Mouse (Mus musculus): ENCODE data around the gene Hnrnpab. TPM values are rescaled to one million over a fixed set of nuclear protein-coding genes. Genes with fewer than 3 reads are reported as not detected.

The Hnrnpab gene
- 1,082 and 1,177 TPM in 2 replicates for total RNA-seq (2017)

- ATAC-seq (replicated peaks; ENCODE audit: low read depth, poor library complexity, severe bottlenecking) = peak; percentile 86
These were observed at the start of gene Hnrnpab for GRCm38 (mm10) chr11:51606447-51607095. Gene Hnrnpab (minus strand): TSS chr11:51606847.

- ATAC-seq (replicated peaks; ENCODE audit: low read depth, poor library complexity, severe bottlenecking) = no peak
These were observed 48.2 kb upstream of the Hnrnpab start for GRCm38 (mm10) chr11:51654891-51655290.

GRCm38 (mm10) chr11:51653736-51654135 is 47.1 kb upstream of the Hnrnpab start:
- no peak for ATAC-seq (replicated peaks; ENCODE audit: low read depth, poor library complexity, severe bottlenecking)

GRCm38 (mm10) chr11:51652889-51653418 is 46.3 kb upstream of the Hnrnpab start:
- ATAC-seq (replicated peaks; ENCODE audit: low read depth, poor library complexity, severe bottlenecking) = no peak

GRCm38 (mm10) chr11:51650691-51651515 is 44.3 kb upstream of the Hnrnpab start, which contains the start of the genes N4bp3 and D930048N14Rik:
Gene N4bp3 (minus strand): TSS chr11:51650842.
Gene D930048N14Rik (plus strand): TSS chr11:51650954.
- peak; percentile 48 for ATAC-seq (replicated peaks; ENCODE audit: low read depth, poor library complexity, severe bottlenecking)

- 0 out of 2 replicates have a peak, but pooled peaks have one; percentile 10 for ATAC-seq (replicated peaks; ENCODE audit: low read depth, poor library complexity, severe bottlenecking)
These were observed 43.6 kb upstream of the Hnrnpab start for GRCm38 (mm10) chr11:51650261-51650660.

GRCm38 (mm10) chr11:51649889-51650199 is 43.2 kb upstream of the Hnrnpab start:
- peak; percentile 33; the same call in 1 of the 2 replicates for ATAC-seq (replicated peaks; ENCODE audit: low read depth, poor library complexity, severe bottlenecking)

- no peak for ATAC-seq (replicated peaks; ENCODE audit: low read depth, poor library complexity, severe bottlenecking)
These were observed 42.7 kb upstream of the Hnrnpab start for GRCm38 (mm10) chr11:51649111-51649888.

- no peak for ATAC-seq (replicated peaks; ENCODE audit: low read depth, poor library complexity, severe bottlenecking)
These were observed 41.9 kb upstream of the Hnrnpab start for GRCm38 (mm10) chr11:51648566-51648965.

GRCm38 (mm10) chr11:51646751-51647667 is 40.4 kb upstream of the Hnrnpab start:
- no peak for ATAC-seq (replicated peaks; ENCODE audit: low read depth, poor library complexity, severe bottlenecking)

- no peak for ATAC-seq (replicated peaks; ENCODE audit: low read depth, poor library complexity, severe bottlenecking)
These were observed 39.6 kb upstream of the Hnrnpab start for GRCm38 (mm10) chr11:51646245-51646644.

- no peak for ATAC-seq (replicated peaks; ENCODE audit: low read depth, poor library complexity, severe bottlenecking)
These were observed 38.6 kb upstream of the Hnrnpab start for GRCm38 (mm10) chr11:51645293-51645692.

- peak; percentile 84 for ATAC-seq (replicated peaks; ENCODE audit: low read depth, poor library complexity, severe bottlenecking)
These were observed 37.6 kb upstream of the Hnrnpab start for GRCm38 (mm10) chr11:51644217-51644616.

- peak; percentile 42 for ATAC-seq (replicated peaks; ENCODE audit: low read depth, poor library complexity, severe bottlenecking)
These were observed 37.1 kb upstream of the Hnrnpab start for GRCm38 (mm10) chr11:51643761-51644160.

- no peak for ATAC-seq (replicated peaks; ENCODE audit: low read depth, poor library complexity, severe bottlenecking)
These were observed 36.6 kb upstream of the Hnrnpab start for GRCm38 (mm10) chr11:51643202-51643601.

GRCm38 (mm10) chr11:51640748-51641147 is 34.1 kb upstream of the Hnrnpab start:
- no peak for ATAC-seq (replicated peaks; ENCODE audit: low read depth, poor library complexity, severe bottlenecking)

GRCm38 (mm10) chr11:51638497-51638896 is 31.9 kb upstream of the Hnrnpab start:
- ATAC-seq (replicated peaks; ENCODE audit: low read depth, poor library complexity, severe bottlenecking) = no peak

GRCm38 (mm10) chr11:51637971-51638414 is 31.3 kb upstream of the Hnrnpab start:
- peak; percentile 82 for ATAC-seq (replicated peaks; ENCODE audit: low read depth, poor library complexity, severe bottlenecking)

- ATAC-seq (replicated peaks; ENCODE audit: low read depth, poor library complexity, severe bottlenecking) = peak; percentile 31; the same call in 1 of the 2 replicates
These were observed 29.7 kb upstream of the Hnrnpab start for GRCm38 (mm10) chr11:51636323-51636684.
